Mouse (Mus musculus): ENCODE measurements at regions not wholly inside any gene's neighbourhood (a gene's known extent, or its start where the extent isn't known, plus 50 kb on each side); places are given as distances from the start of the nearest gene placed in this dataset.

DNA sequence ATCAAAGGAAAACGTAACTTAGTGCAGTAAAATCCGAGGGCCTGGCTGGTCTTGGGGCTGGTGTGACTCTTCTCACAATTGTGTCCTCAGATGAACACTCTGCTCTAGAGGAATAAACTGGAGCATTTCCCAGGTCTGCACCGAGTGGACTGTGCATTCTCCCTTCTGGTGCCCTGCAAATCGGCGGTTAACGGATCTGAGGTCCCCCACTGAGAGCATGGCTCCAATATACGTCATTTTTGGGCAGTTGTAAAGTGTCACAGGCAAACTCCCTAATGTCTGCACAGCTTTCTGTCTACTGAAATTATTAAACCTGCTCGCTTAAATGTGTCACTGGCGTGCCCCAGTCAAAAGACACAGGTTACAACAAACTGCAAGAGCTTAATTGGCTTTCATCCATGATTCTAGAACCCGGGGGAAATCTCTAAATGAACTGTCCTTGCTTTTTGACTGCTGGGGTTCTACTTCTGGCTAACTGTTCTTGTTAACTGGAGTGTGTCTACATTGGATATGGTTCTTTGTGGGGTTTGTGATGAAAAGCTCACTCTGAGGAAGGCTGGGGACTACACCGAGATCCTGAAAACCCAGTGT is 93.7 kb upstream of the Gm47985 start:
- no peak for DNase-seq (ENCODE audit: low read depth)

GRCm38 (mm10) chr1:151092035-151092434 is 90.3 kb upstream of the Gm47985 start:
- no peak for DNase-seq (ENCODE audit: low read depth)

- DNase-seq (ENCODE audit: low read depth) = peak; percentile 38
Measured at GRCm38 (mm10) chr1:151095344-151096050, 86.8 kb upstream of the Gm47985 start.

DNA sequence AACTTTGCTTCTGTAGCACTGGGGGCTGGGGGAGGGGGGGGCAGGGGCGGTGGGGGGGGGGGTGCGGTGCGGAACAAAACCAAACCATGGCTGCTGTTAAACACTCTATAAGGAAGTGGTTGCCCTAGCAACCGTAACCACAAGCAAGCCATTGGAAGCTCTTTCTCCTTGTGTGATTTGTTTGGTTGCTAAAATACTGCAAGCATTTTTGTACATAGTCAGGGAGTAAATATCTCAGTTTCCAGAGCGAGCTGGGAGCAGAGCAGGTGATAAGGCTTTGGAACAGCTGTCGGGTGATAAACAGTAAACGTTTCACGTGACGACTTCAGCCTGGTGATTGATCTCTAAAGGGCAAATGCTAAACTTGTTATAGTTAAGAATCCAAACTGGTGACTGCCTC is 86.3 kb upstream of the Gm47985 start:
- DNase-seq (ENCODE audit: low read depth) = peak; percentile 71

DNA sequence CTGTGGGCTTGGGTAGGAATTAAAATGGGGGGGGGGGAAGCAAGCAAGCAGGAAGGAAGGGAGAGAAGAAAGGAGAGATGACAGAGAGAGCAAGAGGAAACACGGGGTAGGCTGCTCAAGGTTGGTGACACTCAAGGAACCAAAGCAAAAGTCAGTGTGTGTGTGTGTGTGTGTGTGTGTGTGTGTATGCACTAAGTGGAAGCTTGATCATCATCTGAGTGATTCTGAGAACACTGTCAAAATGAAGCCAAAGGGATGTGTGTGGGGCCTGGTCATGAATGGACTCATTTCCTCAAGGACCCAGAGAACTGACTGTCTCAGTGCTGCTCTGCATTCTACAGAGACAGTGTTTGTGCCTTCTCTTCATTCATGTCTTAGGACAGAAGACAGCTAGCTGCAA is 84.8 kb upstream of the Gm47985 start:
- no peak for DNase-seq (ENCODE audit: low read depth)

DNA sequence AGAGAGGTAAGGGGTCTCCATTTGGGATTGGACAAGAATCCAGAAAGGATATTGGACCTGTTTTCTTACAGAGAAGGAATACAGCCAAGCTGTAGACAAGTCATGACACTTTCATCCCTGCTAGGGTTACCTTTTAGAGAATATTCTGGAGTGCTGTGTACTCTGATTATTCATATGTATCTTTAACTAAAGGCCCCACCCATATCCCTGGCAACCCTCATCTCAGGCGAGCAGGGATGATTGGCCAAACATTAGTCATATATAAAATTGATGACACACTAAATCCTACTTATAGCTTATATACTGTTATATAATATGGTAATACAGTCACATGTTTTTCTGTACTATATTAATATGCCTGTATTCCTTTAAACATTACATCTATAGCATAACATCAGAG is 83.6 kb upstream of the Gm47985 start:
- DNase-seq (ENCODE audit: low read depth) = no peak

DNA sequence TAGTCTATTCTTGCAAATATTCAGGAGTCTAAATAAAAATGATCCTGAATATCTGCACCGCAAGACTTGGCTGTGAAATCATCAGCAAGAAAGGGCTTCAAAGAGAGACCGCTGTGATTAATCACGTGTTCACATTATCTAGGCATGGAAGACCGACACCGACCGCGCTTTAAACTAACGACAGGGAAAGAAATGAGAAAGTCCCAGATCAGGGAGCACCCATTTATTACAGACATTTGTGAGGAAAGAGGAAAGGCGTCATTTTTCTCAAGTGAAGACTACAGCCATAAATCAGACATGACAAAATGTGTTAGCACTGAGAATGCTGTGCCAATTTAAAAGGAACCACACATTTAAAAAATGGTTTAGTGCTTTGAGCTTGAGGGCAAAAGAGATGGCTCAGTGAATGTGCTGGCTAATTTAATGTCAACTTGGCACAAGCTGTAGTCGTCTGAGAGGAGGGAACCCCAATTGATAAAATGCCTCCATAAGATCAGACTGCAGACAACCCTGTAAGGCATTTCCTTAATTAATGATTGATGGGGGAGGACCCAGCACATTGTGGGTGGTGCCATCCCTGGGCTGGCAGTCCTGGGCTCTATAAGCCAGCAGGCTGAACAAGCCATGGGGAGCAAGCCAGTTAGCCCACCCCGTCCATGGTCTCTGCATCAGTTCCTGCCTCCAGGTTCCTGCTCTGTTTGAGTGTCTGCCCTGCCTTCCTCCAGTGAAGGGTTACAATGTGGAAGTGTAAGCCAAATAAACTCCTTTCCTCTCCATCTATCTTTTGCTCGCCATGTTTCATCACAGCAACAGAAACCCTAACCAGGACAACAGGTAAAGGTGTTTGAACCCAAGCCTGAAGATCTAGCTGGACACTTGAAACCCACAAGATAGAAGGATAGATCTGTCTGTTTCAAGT is 81.5 kb upstream of the Gm47985 start:
- DNase-seq (ENCODE audit: low read depth) = no peak

DNA sequence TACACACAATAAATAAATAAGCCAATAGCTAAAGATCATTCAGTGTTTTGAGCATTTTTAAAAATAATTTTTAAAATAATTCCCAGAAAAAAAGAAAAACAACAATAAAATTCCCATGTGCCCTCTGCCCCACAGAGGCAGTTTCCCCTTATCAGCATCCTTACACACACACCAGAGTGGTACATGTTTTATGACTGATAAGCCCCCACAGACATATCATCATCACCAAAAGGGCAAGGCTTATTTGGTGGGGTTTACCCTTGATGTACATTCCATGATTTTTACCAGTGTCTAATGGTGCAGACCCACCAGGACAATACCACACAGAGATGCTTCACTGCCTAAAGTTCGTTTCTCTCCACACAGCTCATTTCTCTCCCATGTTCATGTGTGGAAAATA is 80.8 kb upstream of the Gm47985 start:
- DNase-seq (ENCODE audit: low read depth) = no peak

DNA sequence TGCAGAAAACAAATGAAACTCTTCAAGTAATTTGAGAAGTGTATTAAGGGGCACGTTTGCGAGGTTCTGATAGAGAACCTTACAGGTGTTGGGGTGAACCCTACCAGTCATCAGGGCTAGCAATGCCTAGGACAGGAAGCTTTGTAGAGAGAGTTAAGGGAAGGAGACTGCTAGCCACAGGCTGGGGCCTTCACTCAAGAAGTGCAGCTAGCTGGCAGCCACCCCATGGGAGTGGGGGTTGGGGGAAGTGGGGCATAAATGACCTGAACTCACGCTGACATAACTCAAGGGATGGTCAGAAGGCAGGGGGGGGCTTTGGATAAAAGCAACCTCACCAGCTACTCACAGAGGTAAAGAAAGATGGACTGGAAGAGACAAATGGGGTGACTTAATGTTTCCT is 80.3 kb upstream of the Gm47985 start:
- no peak for DNase-seq (ENCODE audit: low read depth)

- no peak for DNase-seq (ENCODE audit: low read depth)
Measured at GRCm38 (mm10) chr1:151102646-151103391, 79.5 kb upstream of the Gm47985 start.

GRCm38 (mm10) chr1:151103522-151104037 is 78.8 kb upstream of the Gm47985 start:
- DNase-seq (ENCODE audit: low read depth) = peak; percentile 15

DNA sequence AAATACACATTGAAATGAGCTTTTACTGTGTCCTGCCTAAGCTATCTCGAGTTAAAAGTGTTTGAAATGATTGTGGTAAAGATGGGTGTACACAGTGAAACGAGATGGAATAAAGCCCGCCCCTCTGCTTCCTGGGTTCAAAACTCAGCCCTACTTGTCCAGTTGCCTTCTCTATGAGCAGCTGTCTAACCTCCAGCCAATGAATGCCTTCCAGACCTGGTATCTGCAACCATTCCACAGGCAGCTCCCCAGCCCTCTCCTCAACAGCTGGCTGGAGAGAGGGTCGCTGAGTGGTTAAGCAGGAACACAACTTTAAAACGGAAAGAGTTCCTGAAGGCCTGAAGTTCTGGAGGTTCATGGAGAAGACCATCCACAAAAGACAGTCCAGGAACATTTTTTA is 78.0 kb upstream of the Gm47985 start:
- DNase-seq (ENCODE audit: low read depth) = no peak

GRCm38 (mm10) chr1:151104806-151105205 is 77.5 kb upstream of the Gm47985 start:
- DNase-seq (ENCODE audit: low read depth) = no peak

DNA sequence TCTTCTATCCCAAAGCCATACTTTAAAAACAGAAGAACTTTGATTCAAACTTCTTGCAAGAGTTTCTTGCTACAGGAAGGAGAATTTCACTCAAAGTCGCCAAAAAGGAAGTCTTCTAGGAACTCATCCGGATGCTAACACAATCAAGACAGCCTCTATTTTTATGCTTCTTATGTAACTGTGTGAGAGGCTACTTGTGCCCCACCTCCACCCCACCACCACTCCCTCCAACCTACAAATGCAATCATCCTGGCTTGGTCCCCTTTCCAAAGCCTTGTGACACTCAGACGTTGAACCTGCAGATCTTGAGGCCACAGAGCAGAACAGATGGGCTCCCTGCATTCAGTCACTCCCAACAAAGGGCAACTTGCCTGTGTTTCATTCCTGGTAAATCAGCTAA is 77.1 kb upstream of the Gm47985 start:
- DNase-seq (ENCODE audit: low read depth) = peak; percentile 32

DNA sequence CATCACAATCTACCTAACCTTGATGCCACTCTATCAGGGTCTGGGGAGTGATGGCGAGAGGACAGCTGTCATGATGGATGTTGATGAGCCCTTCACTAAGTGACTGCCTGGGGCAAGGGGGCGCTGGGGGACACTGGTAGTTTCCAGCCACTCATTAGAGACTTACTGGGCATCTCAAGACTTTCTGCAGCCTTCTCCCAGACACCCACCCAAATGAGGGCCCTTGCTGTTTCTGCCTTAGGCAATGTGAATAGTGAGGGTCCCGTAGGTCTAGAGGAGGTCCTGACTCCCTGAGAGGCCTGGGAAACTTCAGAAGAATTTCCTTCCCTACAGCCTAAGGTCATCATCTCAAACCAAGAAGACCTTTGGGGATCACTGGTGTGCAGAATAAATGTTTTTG is 74.9 kb upstream of the Gm47985 start:
- no peak for DNase-seq (ENCODE audit: low read depth)

- DNase-seq (ENCODE audit: low read depth) = no peak
Measured at GRCm38 (mm10) chr1:151109333-151109732, 73.0 kb upstream of the Gm47985 start.

- no peak for DNase-seq (ENCODE audit: low read depth)
Measured at GRCm38 (mm10) chr1:151110412-151110811, 71.9 kb upstream of the Gm47985 start.

- DNase-seq (ENCODE audit: low read depth) = no peak
Measured at GRCm38 (mm10) chr1:151111683-151112082, 70.7 kb upstream of the Gm47985 start.

GRCm38 (mm10) chr1:151112390-151112789 is 69.9 kb upstream of the Gm47985 start:
- no peak for DNase-seq (ENCODE audit: low read depth)

DNA sequence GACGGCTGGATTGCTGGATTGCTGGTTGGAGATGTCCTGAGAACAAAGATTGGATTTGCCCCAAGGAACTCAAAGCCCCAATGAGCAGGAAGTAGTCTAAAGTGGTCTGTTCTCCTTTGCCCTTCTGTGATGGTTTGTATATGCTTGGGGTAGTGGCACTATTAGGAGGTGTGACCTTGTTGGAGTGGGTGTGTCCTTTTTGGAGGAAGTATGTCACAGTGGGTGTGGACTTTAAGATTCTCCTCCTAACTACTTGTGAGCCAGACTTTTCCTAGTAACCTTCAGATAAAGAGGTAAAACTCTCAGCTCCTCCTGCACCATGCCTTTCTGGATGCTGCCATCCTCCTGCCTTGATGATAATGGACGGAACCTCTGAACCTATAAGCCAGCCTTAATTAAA is 69.1 kb upstream of the Gm47985 start:
- no peak for DNase-seq (ENCODE audit: low read depth)

GRCm38 (mm10) chr1:151118530-151118929 is 63.8 kb upstream of the Gm47985 start:
- no peak for DNase-seq (ENCODE audit: low read depth)

DNA sequence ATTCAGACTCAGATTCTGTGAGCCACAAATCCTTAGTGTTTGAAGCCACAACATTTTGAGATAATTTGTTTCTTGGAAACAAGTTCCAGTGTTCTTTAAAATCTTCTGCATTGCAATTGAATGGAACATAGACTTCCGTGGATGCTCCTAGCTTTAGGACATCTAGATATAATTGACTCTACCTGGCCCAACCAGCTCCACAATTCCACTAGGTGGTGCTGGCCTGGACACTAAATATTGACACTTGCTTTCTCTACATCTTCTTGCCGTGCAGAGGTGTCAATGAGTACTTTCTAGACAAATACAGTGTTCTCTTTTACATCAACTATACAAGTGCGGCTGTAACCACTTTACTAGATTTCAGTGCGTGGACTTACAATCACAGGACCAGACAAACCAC is 63.4 kb upstream of the Gm47985 start:
- DNase-seq (ENCODE audit: low read depth) = peak; percentile 15

Data from 416B (cell line).